Mouse (Mus musculus) monocyte, adult 2 months (primary cell): ENCODE measurements at regions not wholly inside any gene's neighbourhood (a gene's known extent, or its start where the extent isn't known, plus 50 kb on each side); places are given as distances from the start of the nearest gene placed in this dataset.

Experiments
- DNase-seq, 2 experiments: peaks; one replicate each; pipeline ENCODE4 v3.0.0; 2022; ENCODE audit warnings: low spot score in 2 of 2, low read depth in 1 of 2

DNA sequence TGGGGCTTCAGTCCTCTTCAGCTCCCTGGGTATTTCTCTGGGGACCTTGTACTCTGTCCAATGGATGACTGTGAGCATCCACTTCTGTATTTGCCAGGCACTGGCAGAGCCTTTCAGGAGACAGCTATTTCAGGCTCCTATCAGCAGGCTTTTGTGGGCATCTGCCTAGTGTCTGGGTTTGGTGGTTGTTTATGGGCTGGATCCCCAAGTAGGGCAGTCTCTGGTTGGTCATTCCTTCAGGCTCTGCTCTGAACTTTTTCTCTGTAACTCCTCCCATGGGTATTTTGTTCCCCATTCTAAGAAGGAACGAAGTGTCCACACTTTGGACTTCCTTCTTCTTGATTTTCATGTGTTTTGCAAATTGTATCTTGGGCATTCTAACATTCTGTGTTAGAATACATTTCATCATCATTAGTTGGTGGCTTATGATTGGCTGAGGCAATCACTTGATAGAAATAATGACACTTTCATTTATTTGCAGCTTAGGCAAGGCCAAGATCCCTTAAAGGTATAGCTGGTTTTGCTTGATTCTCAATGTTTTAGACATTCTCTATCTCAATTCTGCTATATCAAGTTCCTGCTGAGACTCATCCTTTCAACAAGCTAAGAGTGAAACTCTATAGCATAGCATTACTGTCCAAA is 96.7 kb downstream of the Gcnt1 start:
- DNase-seq, result peak; percentile 21 to 27
